Mouse (Mus musculus): ENCODE data around the gene Nbr1.
"Not testable (repeated sequence)": the region's sequence is repeated elsewhere in the genome, so short reads cannot be mapped to it uniquely, and the experiment has no call there.

Gene Nbr1

GRCm38 (mm10) chr11:101582054-101583035 lies 30.4 kb downstream of the Nbr1 start, which contains the start of gene Tmem106a:
Gene Tmem106a (plus strand): TSS chr11:101582242.
- in situ Hi-C loops (cut with MboI, MseI), result no loop called here

DNA sequence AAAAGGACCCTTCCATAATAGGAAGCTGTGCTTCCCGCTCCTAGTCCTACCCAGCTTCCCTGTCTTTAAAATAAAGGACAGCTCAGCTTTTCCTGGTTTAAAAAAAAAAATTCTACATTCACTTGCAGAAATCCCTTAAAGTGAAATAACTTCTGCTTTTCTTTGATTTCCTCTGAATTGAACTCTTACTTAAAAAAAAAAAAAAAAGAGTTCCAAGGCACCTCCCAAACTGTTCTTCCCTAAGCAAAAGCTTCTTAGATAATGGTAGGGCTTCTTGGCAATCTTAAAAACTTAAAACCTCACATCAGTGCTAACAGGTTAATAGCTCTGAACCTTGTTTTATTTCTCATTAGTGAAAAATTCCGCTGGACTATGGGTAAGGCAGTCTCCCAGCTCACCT lies 31.3 kb downstream of the Nbr1 start:
- in situ Hi-C loops (cut with MboI, MseI), result no loop called here

GRCm38 (mm10) chr11:101585031-101585430 lies 33.1 kb downstream of the Nbr1 start:
- in situ Hi-C loops (cut with MboI, MseI), result not testable (repeated sequence)

GRCm38 (mm10) chr11:101585805-101586204 lies 33.9 kb downstream of the Nbr1 start:
- in situ Hi-C loops (cut with MboI, MseI), result no loop called here

- in situ Hi-C loops (cut with MboI, MseI), result no loop called here
Measured at GRCm38 (mm10) chr11:101587676-101588075, 35.7 kb downstream of the Nbr1 start.

DNA sequence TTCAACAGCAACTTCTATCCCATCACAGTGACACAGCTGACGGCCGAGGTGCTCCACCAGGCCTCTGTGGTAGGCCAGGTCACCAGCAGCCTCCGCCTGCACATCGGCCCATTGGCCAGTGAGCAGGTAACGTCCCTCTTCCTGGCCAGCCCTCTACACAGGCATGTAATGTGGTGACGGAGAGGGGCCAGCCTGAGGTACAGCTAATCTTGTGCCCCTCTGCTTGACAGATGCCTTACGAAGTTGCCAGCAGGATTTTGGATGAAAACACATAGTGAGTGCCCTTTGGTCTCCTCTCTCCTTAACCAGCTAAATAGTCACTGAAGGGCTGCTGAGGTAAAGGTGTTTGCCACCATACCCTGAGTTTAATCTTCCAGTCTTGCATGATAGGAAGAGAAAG lies 36.9 kb downstream of the Nbr1 start:
- in situ Hi-C loops (cut with MboI, MseI), result no loop called here

GRCm38 (mm10) chr11:101589444-101589843 lies 37.5 kb downstream of the Nbr1 start:
- in situ Hi-C loops (cut with MboI, MseI), result no loop called here

- in situ Hi-C loops (cut with MboI, MseI), result no loop called here
Measured at GRCm38 (mm10) chr11:101589989-101590624, 38.2 kb downstream of the Nbr1 start.

DNA sequence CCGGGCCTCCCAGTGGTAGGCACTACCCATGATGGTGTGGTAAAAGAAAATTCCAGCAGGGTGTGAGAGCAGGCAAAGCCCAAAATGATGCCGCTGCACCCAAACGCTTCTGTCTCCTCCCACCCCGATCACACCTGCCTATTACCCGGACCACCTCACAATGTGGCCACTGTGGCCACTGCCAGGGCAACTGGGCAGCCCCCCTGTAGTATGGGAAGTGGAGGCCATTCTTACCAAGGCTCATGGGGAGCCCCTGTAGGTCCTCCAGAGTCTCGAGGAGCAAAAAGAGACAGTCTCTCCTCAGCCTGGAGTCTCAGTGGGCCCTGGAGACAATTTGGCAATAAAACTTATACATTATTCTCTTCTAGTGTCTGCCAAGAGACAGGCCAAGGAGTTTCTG lies 47.2 kb downstream of the Nbr1 start, which contains the start of gene Gm11634:
Gene Gm11634, minus strand, starts transcription at position 101 of the 400 bp plus-strand sequence.
- in situ Hi-C loops (cut with MboI, MseI), result no loop called here

DNA sequence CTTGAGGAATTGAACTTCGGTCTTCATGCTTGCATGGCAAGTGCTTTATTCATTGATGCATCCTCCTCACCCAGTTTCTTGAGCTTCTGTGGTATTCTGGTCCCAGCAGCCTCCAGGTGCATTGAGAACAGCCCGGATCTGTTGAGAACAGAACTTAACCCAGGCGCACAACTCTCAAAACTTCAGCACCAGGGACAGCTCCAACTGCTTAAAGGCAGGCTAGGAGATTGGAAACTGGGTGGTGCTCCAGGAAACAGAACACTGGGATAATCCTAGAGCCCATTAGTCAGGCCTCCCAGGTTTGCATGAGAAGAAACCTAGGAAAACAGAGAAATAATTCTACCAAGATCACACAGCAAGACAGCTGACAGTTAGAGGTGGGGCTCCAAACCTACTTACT lies 50.5 kb downstream of the Nbr1 start:
- in situ Hi-C loops (cut with MboI, MseI), result no loop called here

DNA sequence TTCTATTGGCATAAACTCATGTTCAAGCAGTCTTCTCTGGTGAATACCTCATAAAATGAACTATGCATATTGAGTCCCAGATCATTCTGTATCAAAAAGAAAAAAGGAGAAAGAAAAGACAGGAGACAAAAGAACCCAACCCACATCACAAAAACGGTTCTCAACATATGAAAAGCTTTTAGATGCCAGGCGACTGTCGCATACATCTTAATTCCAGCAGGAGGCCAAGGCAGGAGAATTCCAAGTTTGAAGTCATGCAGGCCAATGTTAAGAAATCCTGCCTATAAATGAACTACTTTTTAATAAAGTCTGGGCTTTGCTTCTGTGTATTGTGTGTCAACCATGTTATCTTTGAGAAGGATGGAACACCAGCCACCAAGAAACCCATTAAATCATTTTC lies 52.2 kb downstream of the Nbr1 start:
- in situ Hi-C loops (cut with MboI, MseI), result no loop called here

DNA sequence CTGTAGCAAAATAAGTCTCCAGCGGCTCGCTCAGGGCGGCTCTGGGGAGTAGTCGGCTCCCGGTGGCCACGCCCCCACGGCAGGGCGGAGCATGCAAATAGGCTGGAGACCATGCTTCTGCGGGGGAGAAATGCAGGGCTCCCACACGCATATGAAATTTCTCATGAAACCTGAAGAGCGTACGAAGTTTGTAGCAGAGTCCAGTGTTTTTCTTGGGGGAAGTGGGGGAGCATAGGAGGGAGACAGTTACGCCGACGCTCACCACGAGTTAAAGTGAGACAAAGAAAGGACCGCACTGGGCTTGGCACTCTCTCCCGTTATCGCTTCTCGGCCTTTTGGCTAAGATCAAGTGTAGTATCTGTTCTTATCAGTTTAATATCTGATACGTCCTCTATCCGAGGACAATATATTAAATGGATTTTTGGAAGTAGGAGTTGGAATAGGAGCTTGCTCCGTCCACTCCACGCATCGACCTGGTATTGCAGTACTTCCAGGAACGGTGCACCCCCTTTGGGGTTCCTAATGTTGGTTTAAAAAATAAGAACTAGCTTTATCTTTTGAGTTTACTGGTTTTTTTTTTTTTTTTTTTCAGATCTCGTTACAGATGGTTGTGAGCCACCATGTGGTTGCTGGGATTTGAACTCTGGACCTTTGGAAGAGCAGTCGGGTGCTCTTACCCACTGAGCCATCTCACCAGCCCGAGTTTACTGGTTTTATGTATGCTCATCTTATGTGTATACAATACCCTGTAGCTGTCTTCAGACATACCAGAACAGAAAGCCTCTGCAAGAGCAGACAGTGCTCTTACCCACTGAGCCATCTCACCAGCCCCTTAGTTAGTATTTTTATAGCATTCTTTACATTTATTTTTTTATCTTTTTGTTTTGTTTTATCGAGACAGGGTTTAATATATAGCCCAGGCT lies 52.8 kb downstream of the Nbr1 start:
- in situ Hi-C loops (cut with MboI, MseI), result not testable (repeated sequence)

GRCm38 (mm10) chr11:101607134-101607533 lies 55.2 kb downstream of the Nbr1 start:
- in situ Hi-C loops (cut with MboI, MseI), result not testable (repeated sequence)

DNA sequence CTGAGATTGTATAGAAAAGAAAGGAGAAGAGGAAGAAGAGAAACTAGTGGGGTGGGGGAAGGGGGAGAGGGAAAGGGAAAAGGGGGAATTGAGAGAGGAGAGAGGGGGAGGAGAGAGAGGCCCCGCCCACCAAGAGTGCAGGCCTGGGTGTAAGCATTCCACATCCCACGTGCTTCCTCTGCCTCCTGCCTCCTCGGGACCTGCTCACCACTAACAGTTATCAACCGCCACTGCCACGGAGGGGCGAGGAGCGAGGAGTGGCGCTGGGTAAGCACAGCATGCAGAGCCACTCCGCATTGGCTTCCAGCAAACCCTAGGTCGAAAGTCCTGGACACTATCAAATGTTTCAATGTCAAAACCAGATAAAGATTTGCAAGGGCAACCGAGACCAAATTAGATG lies 58.5 kb downstream of the Nbr1 start:
- in situ Hi-C loops (cut with MboI, MseI), result no loop called here

DNA sequence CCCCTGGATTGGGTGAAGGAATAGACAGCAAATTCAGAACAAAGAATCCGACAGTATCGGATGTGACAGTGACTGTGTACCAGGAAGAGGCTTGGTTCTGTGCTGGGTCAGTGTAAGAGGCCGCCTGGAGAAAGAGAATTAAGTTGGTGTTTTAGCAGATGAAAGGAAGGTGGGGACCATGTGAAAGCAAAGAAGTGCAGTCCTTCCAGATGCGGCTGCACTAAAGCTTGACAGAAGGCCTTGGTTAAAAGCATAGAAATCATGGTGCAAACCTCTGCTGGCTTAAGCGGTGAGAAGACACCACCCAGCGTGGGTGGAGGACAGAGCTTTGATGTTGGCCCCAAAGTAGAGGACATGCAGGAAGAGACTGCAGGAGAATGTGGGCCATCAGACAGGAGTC lies 61.6 kb downstream of the Nbr1 start:
- in situ Hi-C loops (cut with MboI, MseI), result no loop called here

GRCm38 (mm10) chr11:101614116-101614515 lies 62.2 kb downstream of the Nbr1 start:
- in situ Hi-C loops (cut with MboI, MseI), result no loop called here

DNA sequence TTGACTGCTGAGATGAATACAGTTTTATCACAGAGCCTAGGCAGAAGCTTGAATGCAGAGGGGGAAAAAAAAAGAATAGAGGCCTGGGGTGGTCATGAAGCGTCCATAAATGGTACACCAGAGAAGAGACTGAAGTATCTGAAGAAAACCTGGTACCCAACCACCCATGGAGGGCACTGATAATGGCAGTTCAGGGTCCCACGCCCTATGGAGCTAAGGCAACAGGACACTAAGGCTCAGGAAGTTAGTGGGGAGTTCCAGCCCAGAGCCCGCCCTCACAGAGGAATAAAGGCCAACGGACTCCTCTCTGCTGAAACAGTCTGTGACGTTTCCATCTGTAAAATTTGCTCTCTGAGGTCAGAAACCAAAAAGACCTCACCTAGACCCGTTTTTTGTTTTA lies 63.4 kb downstream of the Nbr1 start:
- in situ Hi-C loops (cut with MboI, MseI), result no loop called here

DNA sequence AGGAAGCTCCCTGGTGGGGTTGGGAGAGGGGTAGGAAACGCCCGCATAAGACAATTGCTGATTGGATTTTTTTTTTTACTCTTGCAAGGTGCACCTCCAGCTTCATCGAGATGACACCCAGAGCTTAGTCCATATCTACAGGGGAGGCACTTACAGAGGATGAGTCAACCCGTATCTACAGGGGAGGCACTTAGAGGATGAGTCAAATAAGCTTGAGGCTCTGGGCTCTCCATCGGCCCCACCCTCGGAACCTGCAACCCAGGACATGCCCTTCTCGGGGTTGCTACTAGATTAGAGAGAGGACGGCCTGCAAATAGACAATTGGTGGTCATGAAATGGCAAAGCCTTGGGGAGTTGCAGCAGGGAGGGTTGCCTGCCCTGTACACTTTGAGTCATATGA lies 64.2 kb downstream of the Nbr1 start:
- in situ Hi-C loops (cut with MboI, MseI), result no loop called here

- in situ Hi-C loops (cut with MboI, MseI), result no loop called here
Measured at GRCm38 (mm10) chr11:101616948-101617767, 65.2 kb downstream of the Nbr1 start.

DNA sequence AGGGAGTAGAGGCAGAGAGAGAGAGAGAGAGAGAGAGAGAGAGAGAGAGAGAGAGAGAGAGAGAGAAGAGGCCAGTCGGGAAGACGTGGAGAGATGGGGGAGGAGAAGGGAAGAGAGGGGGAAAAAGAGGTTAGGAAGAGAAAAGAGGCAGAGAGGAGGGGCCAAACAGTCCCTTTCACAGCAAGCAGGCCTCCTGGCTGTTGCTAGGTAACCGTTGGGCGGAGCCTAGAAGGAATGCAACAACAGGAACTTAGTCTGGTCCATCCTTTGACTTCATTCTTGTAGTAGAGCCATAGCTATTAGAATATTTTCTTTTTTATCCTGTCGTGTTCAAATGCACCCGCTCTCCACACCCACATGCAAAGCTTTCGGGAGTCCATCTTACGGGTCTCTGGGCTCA lies 65.9 kb downstream of the Nbr1 start:
- in situ Hi-C loops (cut with MboI, MseI), result no loop called here

DNA sequence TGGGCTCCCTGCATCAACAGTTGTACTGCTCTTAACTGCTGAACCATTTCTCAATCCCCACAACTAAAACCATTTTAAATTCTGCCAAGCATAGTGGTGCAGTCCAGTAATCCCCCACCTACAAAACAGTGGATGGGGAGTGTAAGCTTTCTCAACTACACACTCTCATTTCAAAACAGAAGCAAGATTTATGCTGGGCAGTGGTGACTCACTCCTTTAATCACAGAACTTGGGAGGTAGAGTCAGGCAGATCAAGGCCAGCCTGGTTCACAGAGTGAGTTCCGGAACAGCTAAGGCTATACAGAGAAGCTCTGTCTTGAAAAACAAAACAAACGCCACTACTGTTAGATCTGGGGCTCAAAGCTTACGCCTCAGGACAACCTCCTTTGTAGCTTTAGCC lies 66.6 kb downstream of the Nbr1 start:
- in situ Hi-C loops (cut with MboI, MseI), result no loop called here
